8 mouse cellular contexts compared by ENCODE assay signal in the genomic region with DNA sequence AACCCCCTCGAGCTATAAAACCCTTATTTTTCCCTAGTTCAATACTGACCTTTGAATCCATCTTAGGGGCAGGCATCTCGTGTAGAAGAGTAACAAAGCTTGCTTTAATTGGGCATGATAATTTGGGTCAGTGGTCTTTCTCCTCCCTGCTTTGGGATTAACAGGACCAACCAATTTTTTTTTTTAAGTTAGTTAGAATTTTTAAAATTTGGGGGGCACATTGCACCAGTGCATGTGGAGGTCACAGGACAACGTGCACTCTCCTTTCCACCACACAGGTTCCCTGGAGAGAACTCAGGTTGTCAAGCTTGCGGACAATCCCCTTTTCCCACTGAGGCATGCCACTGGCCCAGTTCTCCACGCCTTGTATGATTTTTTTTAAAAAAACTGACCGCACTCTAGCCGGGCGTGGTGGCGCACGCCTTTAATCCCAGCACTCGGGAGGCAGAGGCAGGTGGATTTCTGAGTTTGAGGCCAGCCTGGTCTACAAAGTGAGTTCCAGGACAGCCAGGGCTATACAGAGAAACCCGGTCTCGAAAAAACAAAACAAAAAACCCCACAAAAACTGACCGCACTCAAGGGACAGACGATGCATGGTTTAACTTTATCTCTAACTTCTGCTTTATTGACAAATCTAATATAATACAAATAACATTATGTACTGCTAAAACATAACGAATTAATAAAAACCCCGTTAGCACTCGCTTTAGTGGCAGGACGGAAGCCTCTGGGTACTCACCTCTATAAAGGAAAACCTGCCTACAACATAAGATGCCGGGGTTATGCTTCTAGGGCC. TPM values are rescaled to one million over a fixed set of nuclear protein-coding genes. Genes with fewer than 3 reads are reported as not detected.
A peak's percentile ranks its signal among the peaks of the same experiment; 100 is the strongest.
DNase-seq lines count a peak whose midpoint lies in the region; ATAC-seq and TF ChIP-seq lines count a peak whose summit lies in the region.

No protein-coding gene starts in this region.

- no peak for TF ChIP-seq CTCF in E14TG2a.4 (conservative IDR thresholded peaks at IDR 0.05; ENCODE audit: low read length)

- peak overlapping the region; percentile 85 for H3K4me2 ChIP-seq in heart, embryonic 11.5 days
- H3K4me2 ChIP-seq in forebrain, embryonic 13.5 days, result peak overlapping the region; percentile 90
- peak overlapping the region; percentile 91 for H3K4me2 ChIP-seq in liver, embryonic 15.5 days

- H3K36me3 ChIP-seq in heart, embryonic 11.5 days (ENCODE audit: control insufficient read depth, insufficient read depth, low read length), result peaks cover 18% of the 10 kb centered on the region
- peaks cover 58% of the 10 kb centered on the region for H3K36me3 ChIP-seq in E14TG2a.4 (ENCODE audit: insufficient read depth, low read length)
- H3K36me3 ChIP-seq in forebrain, embryonic 13.5 days (ENCODE audit: poor library complexity, severe bottlenecking), result peaks cover 45% of the 10 kb centered on the region
- H3K36me3 ChIP-seq in liver, embryonic 15.5 days (replicated peaks), result peaks cover 30% of the 10 kb centered on the region

- peak overlapping the region; percentile 98 for H3K4me3 ChIP-seq in heart, embryonic 11.5 days (ENCODE audit: low read depth, low read length)
- peak overlapping the region; percentile 95 for H3K4me3 ChIP-seq in E14TG2a.4 (replicated peaks; ENCODE audit: low read length)
- H3K4me3 ChIP-seq in forebrain, embryonic 13.5 days, result peak overlapping the region; percentile 94
- H3K4me3 ChIP-seq in liver, embryonic 15.5 days (replicated peaks), result peak overlapping the region; percentile 90

- peaks cover 16% of the 10 kb centered on the region for H3K4me1 ChIP-seq in heart, embryonic 11.5 days (ENCODE audit: control insufficient read depth, insufficient read depth, low read length)
- H3K4me1 ChIP-seq in E14TG2a.4 (replicated peaks; ENCODE audit: low read depth, low read length), result peaks cover 68% of the 10 kb centered on the region
- H3K4me1 ChIP-seq in forebrain, embryonic 13.5 days, result peaks cover 42% of the 10 kb centered on the region
- peaks cover 66% of the 10 kb centered on the region for H3K4me1 ChIP-seq in liver, embryonic 15.5 days (replicated peaks)

- peak overlapping the region; percentile 99 for H3K27ac ChIP-seq in heart, embryonic 11.5 days (ENCODE audit: low read depth, low read length)
- peak overlapping the region; percentile 99 for H3K27ac ChIP-seq in forebrain, embryonic 13.5 days
- peak overlapping the region; percentile 92 for H3K27ac ChIP-seq in liver, embryonic 15.5 days (replicated peaks)

- H3K27me3 ChIP-seq in heart, embryonic 11.5 days (ENCODE audit: control insufficient read depth, insufficient read depth, low read length), result no peaks in the 10 kb centered on the region
- no peaks in the 10 kb centered on the region for H3K27me3 ChIP-seq in E14TG2a.4 (ENCODE audit: insufficient read depth, low read length)
- no peaks in the 10 kb centered on the region for H3K27me3 ChIP-seq in forebrain, embryonic 13.5 days
- no peaks in the 10 kb centered on the region for H3K27me3 ChIP-seq in liver, embryonic 15.5 days

- peak overlapping the region; percentile 98 for H3K9ac ChIP-seq in heart, embryonic 11.5 days (ENCODE audit: low read depth, low read length)
- H3K9ac ChIP-seq in forebrain, embryonic 13.5 days, result peak overlapping the region; percentile 97
- peak overlapping the region; percentile 95 for H3K9ac ChIP-seq in liver, embryonic 15.5 days

- intact Hi-C loops in heart, postnatal 25 days (cut with DNase I), result loop anchor here (2.0 kb wide), 2 partner anchors 17 to 21 kb away; no protein-coding TSS in a partner anchor

- H3K9me3 ChIP-seq in heart, embryonic 11.5 days (replicated peaks; ENCODE audit: control insufficient read depth, low read length), result no peaks in the 10 kb centered on the region
- H3K9me3 ChIP-seq in E14TG2a.4 (ENCODE audit: low read length), result peaks cover 33% of the 10 kb centered on the region
- no peaks in the 10 kb centered on the region for H3K9me3 ChIP-seq in forebrain, embryonic 13.5 days (replicated peaks)
- no peaks in the 10 kb centered on the region for H3K9me3 ChIP-seq in liver, embryonic 15.5 days (replicated peaks)

- ATAC-seq in heart, embryonic 11.5 days (replicated peaks; ENCODE audit: insufficient number of reproducible peaks, low FRiP score, low TSS enrichment), result no peak
- ATAC-seq in forebrain, embryonic 13.5 days, result no peak
- ATAC-seq in liver, embryonic 15.5 days (ENCODE audit: insufficient read depth), result no peak
- no peak for ATAC-seq in granulocyte monocyte progenitor cell, adult 5-6 weeks (replicated peaks; ENCODE audit: poor library complexity, severe bottlenecking)

- 9% methylated on average over 20 of the region's 20 CpGs for WGBS in heart, embryonic 11.5 days (ENCODE audit: insufficient replicate concordance)
- 4% methylated on average over 20 of the region's 20 CpGs for WGBS in forebrain, embryonic 13.5 days
- WGBS in liver, embryonic 15.5 days (ENCODE audit: insufficient replicate concordance), result 3% methylated on average over 20 of the region's 20 CpGs

- DNase-seq in heart, postnatal 25 days (ENCODE audit: low spot score), result no peak
- no peak for DNase-seq in kidney, postnatal 36 days
- no peak for DNase-seq in thymus, postnatal 0 days (ENCODE audit: low spot score)

RNA-seq across cellular contexts. Expression of gene Zfp553, which starts 0.8 kb away (rescaled TPM):
- polyA plus RNA-seq in heart, embryonic 11.5 days (2014; fragmentation: Nextera tagmentation; extraction: Ambion mirVana), result 12.3 and 14.6 TPM in 2 replicates
- 1 to 10 TPM; 6.0 to 7.1 TPM for total RNA-seq in heart, postnatal 25 days (2021)
- polyA plus RNA-seq in forebrain, embryonic 13.5 days (2015; fragmentation: Nextera tagmentation; extraction: Ambion mirVana), result 68.9 and 73.1 TPM in 2 replicates
- polyA plus RNA-seq in liver, embryonic 15.5 days (2015; fragmentation: Nextera tagmentation; extraction: Ambion mirVana), result 6.3 and 6.8 TPM in 2 replicates
- total RNA-seq in granulocyte monocyte progenitor cell, adult 5-6 weeks (2014; fragmentation: Nextera tagmentation), result 6.0 and 18.7 TPM in 2 replicates
- 11.4 and 12.0 TPM in 2 replicates for total RNA-seq in granulocyte monocyte progenitor cell, adult 5-6 weeks (2017)
- 25.4 and 29.7 TPM in 2 replicates for polyA plus RNA-seq in thymus, postnatal 0 days (2015; fragmentation: Nextera tagmentation; extraction: Ambion mirVana)

RNA-seq across cellular contexts. Expression of gene Sept1, which starts 0.9 kb away (rescaled TPM):
- 19.8 and 23.1 TPM in 2 replicates for polyA plus RNA-seq in heart, embryonic 11.5 days (2014; fragmentation: Nextera tagmentation; extraction: Ambion mirVana)
- total RNA-seq in heart, postnatal 25 days (2021), result 1 to 10 TPM; 3.2 to 6.7 TPM
- 31.8 and 33.4 TPM in 2 replicates for polyA plus RNA-seq in forebrain, embryonic 13.5 days (2015; fragmentation: Nextera tagmentation; extraction: Ambion mirVana)
- 9.4 and 9.7 TPM in 2 replicates for polyA plus RNA-seq in liver, embryonic 15.5 days (2015; fragmentation: Nextera tagmentation; extraction: Ambion mirVana)
- total RNA-seq in granulocyte monocyte progenitor cell, adult 5-6 weeks (2014; fragmentation: Nextera tagmentation), result 17.1 and 23.3 TPM in 2 replicates
- total RNA-seq in granulocyte monocyte progenitor cell, adult 5-6 weeks (2017), result 29.1 and 33.3 TPM in 2 replicates
- polyA plus RNA-seq in thymus, postnatal 0 days (2015; fragmentation: Nextera tagmentation; extraction: Ambion mirVana), result 638 and 684 TPM in 2 replicates

RNA-seq across cellular contexts. Expression of gene Zfp771, which starts 12.1 kb away (rescaled TPM):
- polyA plus RNA-seq in heart, embryonic 11.5 days (2014; fragmentation: Nextera tagmentation; extraction: Ambion mirVana), result 35.6 and 39.7 TPM in 2 replicates
- 10 to 100 TPM; 17.1 to 20.9 TPM for total RNA-seq in heart, postnatal 25 days (2021)
- 53.9 and 54.2 TPM in 2 replicates for polyA plus RNA-seq in forebrain, embryonic 13.5 days (2015; fragmentation: Nextera tagmentation; extraction: Ambion mirVana)
- polyA plus RNA-seq in liver, embryonic 15.5 days (2015; fragmentation: Nextera tagmentation; extraction: Ambion mirVana), result 13.8 and 15.0 TPM in 2 replicates
- total RNA-seq in granulocyte monocyte progenitor cell, adult 5-6 weeks (2014; fragmentation: Nextera tagmentation), result 4.9 and 7.8 TPM in 2 replicates
- 5.9 and 10.6 TPM in 2 replicates for total RNA-seq in granulocyte monocyte progenitor cell, adult 5-6 weeks (2017)
- 34.7 and 37.0 TPM in 2 replicates for polyA plus RNA-seq in thymus, postnatal 0 days (2015; fragmentation: Nextera tagmentation; extraction: Ambion mirVana)

RNA-seq across cellular contexts. Expression of gene Mylpf, which starts 23.3 kb away (rescaled TPM):
- 27.8 and 37.5 TPM in 2 replicates for polyA plus RNA-seq in heart, embryonic 11.5 days (2014; fragmentation: Nextera tagmentation; extraction: Ambion mirVana)
- total RNA-seq in heart, postnatal 25 days (2021), result 1 to 10 TPM in 1 of 2 experiments, under 1 TPM in 1; 0.99 to 2.9 TPM
- polyA plus RNA-seq in forebrain, embryonic 13.5 days (2015; fragmentation: Nextera tagmentation; extraction: Ambion mirVana), result 9.0 and 9.8 TPM in 2 replicates
- 67.8 and 89.3 TPM in 2 replicates for polyA plus RNA-seq in liver, embryonic 15.5 days (2015; fragmentation: Nextera tagmentation; extraction: Ambion mirVana)
- total RNA-seq in granulocyte monocyte progenitor cell, adult 5-6 weeks (2014; fragmentation: Nextera tagmentation), result 9.1 and 25.5 TPM in 2 replicates
- total RNA-seq in granulocyte monocyte progenitor cell, adult 5-6 weeks (2017), result 1.2 and 4.3 TPM in 2 replicates
- polyA plus RNA-seq in thymus, postnatal 0 days (2015; fragmentation: Nextera tagmentation; extraction: Ambion mirVana), result 67.7 and 68.9 TPM in 2 replicates

RNA-seq across cellular contexts. Expression of gene Tbc1d10b, which starts 23.8 kb away (rescaled TPM):
- polyA plus RNA-seq in heart, embryonic 11.5 days (2014; fragmentation: Nextera tagmentation; extraction: Ambion mirVana), result 17.5 and 23.7 TPM in 2 replicates
- 10 to 100 TPM; 28.8 to 29.1 TPM for total RNA-seq in heart, postnatal 25 days (2021)
- polyA plus RNA-seq in forebrain, embryonic 13.5 days (2015; fragmentation: Nextera tagmentation; extraction: Ambion mirVana), result 24.9 and 27.3 TPM in 2 replicates
- polyA plus RNA-seq in liver, embryonic 15.5 days (2015; fragmentation: Nextera tagmentation; extraction: Ambion mirVana), result 17.1 and 18.2 TPM in 2 replicates
- 27.0 and 33.2 TPM in 2 replicates for total RNA-seq in granulocyte monocyte progenitor cell, adult 5-6 weeks (2014; fragmentation: Nextera tagmentation)
- total RNA-seq in granulocyte monocyte progenitor cell, adult 5-6 weeks (2017), result 26.2 and 35.0 TPM in 2 replicates
- 20.5 and 27.4 TPM in 2 replicates for polyA plus RNA-seq in thymus, postnatal 0 days (2015; fragmentation: Nextera tagmentation; extraction: Ambion mirVana)

Comparison
In these comparisons a context has a peak if more than half of its experiments do, and no peak if none do; other contexts are left out.
1. RNA of gene Sept1, which starts 0.9 kb away (polyA plus RNA-seq): 638 to 684 TPM in thymus, postnatal 0 days; 31.8 to 33.4 TPM in forebrain, embryonic 13.5 days, 19.8 to 23.1 TPM in heart, embryonic 11.5 days and 9.4 to 9.7 TPM in liver, embryonic 15.5 days; every median in the first group is over 10 times any median in the second.
2. Peak in every context shown above with its lines, with median percentiles within 50 percentile points of each other: H3K27ac ChIP-seq, H3K4me2 ChIP-seq, H3K4me3 ChIP-seq and H3K9ac ChIP-seq.